Mouse (Mus musculus) embryonic facial prominence, embryonic 15.5 days (tissue): ENCODE measurements at regions not wholly inside any gene's neighbourhood (a gene's known extent, or its start where the extent isn't known, plus 50 kb on each side); places are given as distances from the start of the nearest gene placed in this dataset.

Experiments
- ATAC-seq: fragments of 200-750 bp; cut with Nextera tagmentation; 2 replicates; pipeline ENCODE4 v1.8.0; 2017; ENCODE audit warnings: low read depth, moderate TSS enrichment; ENCODE audit not compliant: insufficient number of reproducible peaks, low FRiP score, low TSS enrichment
- H3K27ac ChIP-seq: fragments of 300-500 bp; sonication (generic); replicated peaks from 2 replicates; pipeline ENCODE4 v1.5.1; 2015; ENCODE audit warnings: mild to moderate bottlenecking, inconsistent platforms
- H3K27me3 ChIP-seq: fragments of 300-500 bp; sonication (generic); 2 replicates; pipeline ENCODE4 v1.6.1; 2015; ENCODE audit warnings: inconsistent platforms
- H3K36me3 ChIP-seq: fragments of 300-500 bp; sonication (generic); 2 replicates; pipeline ENCODE4 v1.6.1; 2015; ENCODE audit warnings: mild to moderate bottlenecking, inconsistent platforms
- H3K4me1 ChIP-seq: fragments of 300-500 bp; sonication (generic); 2 replicates; pipeline ENCODE4 v1.6.1; 2015; ENCODE audit warnings: inconsistent platforms
- H3K4me2 ChIP-seq: fragments of 300-500 bp; sonication (generic); replicated peaks from 2 replicates; pipeline ENCODE4 v1.6.1; 2015; ENCODE audit warnings: mild to moderate bottlenecking, inconsistent platforms
- H3K4me3 ChIP-seq: fragments of 300-500 bp; sonication (generic); replicated peaks from 2 replicates; pipeline ENCODE4 v1.5.1; 2015; ENCODE audit warnings: mild to moderate bottlenecking, inconsistent platforms
- H3K9ac ChIP-seq: fragments of 300-500 bp; sonication (generic); 2 replicates; pipeline ENCODE4 v1.6.1; 2015; ENCODE audit warnings: inconsistent platforms
- H3K9me3 ChIP-seq: fragments of 300-500 bp; sonication (generic); replicated peaks from 2 replicates; pipeline ENCODE4 v1.6.1; 2016; ENCODE audit warnings: inconsistent platforms
- WGBS: fragments of 180-500 bp; shearing (Covaris S2); methylation state at CpG from one replicate; pipeline ENCODE4 v1.1.7; 2015; 5-methylcytosine and 5-hydroxymethylcytosine counted together

DNA sequence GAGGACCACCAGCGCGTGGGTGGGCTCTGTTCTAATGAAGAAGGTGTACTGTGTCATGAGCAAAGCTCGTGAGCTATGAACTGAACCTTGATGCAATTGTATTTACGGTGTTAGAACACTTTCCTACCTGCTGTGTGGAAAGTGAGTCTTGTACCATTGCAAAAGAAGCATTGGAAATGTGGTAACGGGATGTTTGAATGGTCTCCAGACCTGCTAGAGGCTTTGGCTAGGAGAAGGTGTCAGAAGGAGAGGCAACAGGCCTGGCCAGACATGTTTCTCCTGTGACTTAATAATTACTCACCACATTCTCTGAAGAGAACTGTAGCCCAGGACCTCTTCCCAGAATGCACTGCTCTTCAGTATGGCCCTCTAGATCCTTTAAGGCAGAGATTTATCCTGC lies 51.3 kb upstream of the Slc45a1 start:
- H3K4me2 ChIP-seq = no peak overlapping the region
- H3K27ac ChIP-seq = no peak overlapping the region
- peaks cover 6% of the 10 kb centered on the region; the same call in 1 of the 2 replicates for H3K9me3 ChIP-seq
- 91% methylated on average over 5 of the region's 5 CpGs for WGBS
- H3K27me3 ChIP-seq = no peaks in the 10 kb centered on the region
- H3K4me3 ChIP-seq = no peak overlapping the region
- H3K36me3 ChIP-seq = no peaks in the 10 kb centered on the region
- no peak for ATAC-seq
- H3K4me1 ChIP-seq = 0 out of 2 replicates have a peak, but pooled peaks cover 6% of the 10 kb centered on the region
- no peak overlapping the region for H3K9ac ChIP-seq
